Mouse (Mus musculus): Measurements from ENCODE around the gene Vapb.
"Not testable (repeated sequence)": the region's sequence is repeated elsewhere in the genome, so short reads cannot be mapped to it uniquely, and the experiment has no call there.

Vapb gene

GRCm38 (mm10) chr2:173737222-173737989, at the start of gene Vapb:
Gene Vapb, plus strand, starts transcription at chr2:173737511.
- DNase-seq = peak; percentile 99 to 100

GRCm38 (mm10) chr2:173689835-173690234, 47.5 kb upstream of the Vapb start:
- DNase-seq = no peak

- DNase-seq = no peak
Measured at GRCm38 (mm10) chr2:173691748-173692147, 45.6 kb upstream of the Vapb start.

GRCm38 (mm10) chr2:173692693-173693092, 44.6 kb upstream of the Vapb start:
- DNase-seq = no peak

GRCm38 (mm10) chr2:173698850-173699249, 38.5 kb upstream of the Vapb start:
- no peak for DNase-seq

GRCm38 (mm10) chr2:173702096-173702866, 35.0 kb upstream of the Vapb start:
- DNase-seq = peak in 1 of 2 experiments; percentile 10

- DNase-seq = no peak
Measured at GRCm38 (mm10) chr2:173702867-173703237, 34.5 kb upstream of the Vapb start.

- no peak for DNase-seq
Measured at GRCm38 (mm10) chr2:173705827-173706551, 31.3 kb upstream of the Vapb start.

- not testable (repeated sequence) for DNase-seq
Measured at GRCm38 (mm10) chr2:173707626-173708025, 29.7 kb upstream of the Vapb start.

GRCm38 (mm10) chr2:173710193-173710592, 27.1 kb upstream of the Vapb start:
- DNase-seq = no peak

GRCm38 (mm10) chr2:173712656-173713055, 24.7 kb upstream of the Vapb start:
- no peak for DNase-seq

GRCm38 (mm10) chr2:173713241-173713640, 24.1 kb upstream of the Vapb start:
- DNase-seq = no peak

GRCm38 (mm10) chr2:173714620-173715218, 22.6 kb upstream of the Vapb start:
- DNase-seq = no peak

- DNase-seq = no peak
Measured at GRCm38 (mm10) chr2:173716966-173717365, 20.3 kb upstream of the Vapb start.

GRCm38 (mm10) chr2:173719115-173719514, 18.2 kb upstream of the Vapb start, which contains the start of gene 1700010B08Rik:
Gene 1700010B08Rik, plus strand, starts transcription at chr2:173719415.
- DNase-seq = not testable (repeated sequence)

GRCm38 (mm10) chr2:173722251-173722857, 15.0 kb upstream of the Vapb start:
- no peak for DNase-seq

GRCm38 (mm10) chr2:173724382-173724781, 12.9 kb upstream of the Vapb start:
- no peak for DNase-seq

GRCm38 (mm10) chr2:173724940-173725807, 12.1 kb upstream of the Vapb start:
- DNase-seq = no peak

GRCm38 (mm10) chr2:173725819-173726218, 11.5 kb upstream of the Vapb start:
- DNase-seq = no peak

- no peak for DNase-seq
Measured at GRCm38 (mm10) chr2:173730444-173730966, 6.8 kb upstream of the Vapb start.

GRCm38 (mm10) chr2:173734426-173734825, 2.9 kb upstream of the Vapb start:
- no peak for DNase-seq
